Mouse (Mus musculus): Measurements from ENCODE around the gene Ubl7. TPM values are rescaled to one million over a fixed set of nuclear protein-coding genes. Genes with fewer than 3 reads are reported as not detected.

The Ubl7 gene
- polyA plus RNA-seq, 1 experiment from 2014 or later, result 106 TPM

GRCm38 (mm10) chr9:57940861-57941638 lies 30.3 kb downstream of the Ubl7 start:
- Histone ChIP-seq H3K27me3 (ENCODE audit: control insufficient read depth, insufficient read depth, low read length) (peaks cover 37% of the 10 kb centered on the region), H3K4me2 (replicated peaks; ENCODE audit: low read depth, low read length) (peak overlapping the region; percentile 100), H3K9me3 (ENCODE audit: control insufficient read depth, low read length) (no peaks in the 10 kb centered on the region), H3K4me1 (ENCODE audit: control insufficient read depth, insufficient read depth, low read length) (peaks cover 14% of the 10 kb centered on the region), H3K9ac (ENCODE audit: low read depth, low read length) (peak overlapping the region; percentile 70), H3K36me3 (ENCODE audit: control insufficient read depth, insufficient read depth, low read length) (no peaks in the 10 kb centered on the region), H3K27ac (ENCODE audit: low read depth, low read length) (no peak overlapping the region), H3K4me3 (ENCODE audit: low read length) (peak overlapping the region; percentile 73)
- 7% methylated on average over 28 of the region's 28 CpGs for WGBS
- ATAC-seq (ENCODE audit: low FRiP score, low TSS enrichment), result no peak

GRCm38 (mm10) chr9:57942039-57942438 lies 31.3 kb downstream of the Ubl7 start:
- WGBS, result 56% methylated on average over 2 of the region's 2 CpGs

GRCm38 (mm10) chr9:57943067-57943466 lies 32.3 kb downstream of the Ubl7 start:
- Histone ChIP-seq H3K4me2 (replicated peaks; ENCODE audit: low read depth, low read length) (no peak overlapping the region), H3K27ac (ENCODE audit: low read depth, low read length) (no peak overlapping the region), H3K27me3 (ENCODE audit: control insufficient read depth, insufficient read depth, low read length) (peaks cover 37% of the 10 kb centered on the region), H3K4me3 (ENCODE audit: low read length) (no peak overlapping the region), H3K9me3 (ENCODE audit: control insufficient read depth, low read length) (no peaks in the 10 kb centered on the region), H3K36me3 (ENCODE audit: control insufficient read depth, insufficient read depth, low read length) (no peaks in the 10 kb centered on the region), H3K4me1 (ENCODE audit: control insufficient read depth, insufficient read depth, low read length) (peaks cover 14% of the 10 kb centered on the region), H3K9ac (ENCODE audit: low read depth, low read length) (no peak overlapping the region)
- ATAC-seq (ENCODE audit: low FRiP score, low TSS enrichment), result no peak
- WGBS, result 46% methylated on average over 2 of the region's 2 CpGs

More at GRCm38 (mm10) chr9:57942039-57942438, 31.3 kb downstream of the Ubl7 start:
- Histone ChIP-seq H3K27me3 (ENCODE audit: control insufficient read depth, insufficient read depth, low read length) (peaks cover 37% of the 10 kb centered on the region), H3K4me1 (ENCODE audit: control insufficient read depth, insufficient read depth, low read length) (peaks cover 14% of the 10 kb centered on the region), H3K9me3 (ENCODE audit: control insufficient read depth, low read length) (no peaks in the 10 kb centered on the region), H3K4me3 (ENCODE audit: low read length) (no peak overlapping the region), H3K9ac (ENCODE audit: low read depth, low read length) (no peak overlapping the region), H3K36me3 (ENCODE audit: control insufficient read depth, insufficient read depth, low read length) (no peaks in the 10 kb centered on the region), H3K27ac (ENCODE audit: low read depth, low read length) (no peak overlapping the region), H3K4me2 (replicated peaks; ENCODE audit: low read depth, low read length) (no peak overlapping the region)
- no peak for ATAC-seq (ENCODE audit: low FRiP score, low TSS enrichment)

- ATAC-seq (ENCODE audit: low FRiP score, low TSS enrichment), result no peak
- Histone ChIP-seq H3K9ac (ENCODE audit: low read depth, low read length) (no peak overlapping the region), H3K27ac (ENCODE audit: low read depth, low read length) (no peak overlapping the region), H3K9me3 (ENCODE audit: control insufficient read depth, low read length) (no peaks in the 10 kb centered on the region), H3K4me2 (replicated peaks; ENCODE audit: low read depth, low read length) (no peak overlapping the region), H3K4me1 (ENCODE audit: control insufficient read depth, insufficient read depth, low read length) (peaks cover 9% of the 10 kb centered on the region), H3K36me3 (ENCODE audit: control insufficient read depth, insufficient read depth, low read length) (no peaks in the 10 kb centered on the region), H3K27me3 (ENCODE audit: control insufficient read depth, insufficient read depth, low read length) (peaks cover 36% of the 10 kb centered on the region), H3K4me3 (ENCODE audit: low read length) (no peak overlapping the region)
- WGBS, result 28% methylated on average over 5 of the region's 5 CpGs
These were observed 33.8 kb downstream of the Ubl7 start for GRCm38 (mm10) chr9:57944572-57944971.

- Histone ChIP-seq H3K9ac (ENCODE audit: low read depth, low read length) (no peak overlapping the region), H3K4me2 (replicated peaks; ENCODE audit: low read depth, low read length) (no peak overlapping the region), H3K4me3 (ENCODE audit: low read length) (no peak overlapping the region), H3K4me1 (ENCODE audit: control insufficient read depth, insufficient read depth, low read length) (peaks cover under 1% of the 10 kb centered on the region; the same call in 1 of the 2 replicates), H3K9me3 (ENCODE audit: control insufficient read depth, low read length) (no peaks in the 10 kb centered on the region), H3K27ac (ENCODE audit: low read depth, low read length) (no peak overlapping the region), H3K36me3 (ENCODE audit: control insufficient read depth, insufficient read depth, low read length) (no peaks in the 10 kb centered on the region), H3K27me3 (ENCODE audit: control insufficient read depth, insufficient read depth, low read length) (peaks cover 29% of the 10 kb centered on the region)
- ATAC-seq (ENCODE audit: low FRiP score, low TSS enrichment), result no peak
- WGBS, result 81% methylated on average over 8 of the region's 8 CpGs
These were observed 35.2 kb downstream of the Ubl7 start for GRCm38 (mm10) chr9:57945771-57946616.

GRCm38 (mm10) chr9:57947381-57948030 lies 36.7 kb downstream of the Ubl7 start:
- no peak for ATAC-seq (ENCODE audit: low FRiP score, low TSS enrichment)
- Histone ChIP-seq H3K27me3 (ENCODE audit: control insufficient read depth, insufficient read depth, low read length) (peaks cover 14% of the 10 kb centered on the region), H3K27ac (ENCODE audit: low read depth, low read length) (no peak overlapping the region), H3K4me3 (ENCODE audit: low read length) (no peak overlapping the region), H3K4me1 (ENCODE audit: control insufficient read depth, insufficient read depth, low read length) (no peaks in the 10 kb centered on the region), H3K9me3 (ENCODE audit: control insufficient read depth, low read length) (no peaks in the 10 kb centered on the region), H3K4me2 (replicated peaks; ENCODE audit: low read depth, low read length) (no peak overlapping the region), H3K36me3 (ENCODE audit: control insufficient read depth, insufficient read depth, low read length) (no peaks in the 10 kb centered on the region), H3K9ac (ENCODE audit: low read depth, low read length) (no peak overlapping the region)
- WGBS, result 53% methylated on average over 7 of the region's 7 CpGs

GRCm38 (mm10) chr9:57948333-57948931 lies 37.7 kb downstream of the Ubl7 start:
- Histone ChIP-seq H3K9me3 (ENCODE audit: control insufficient read depth, low read length) (no peaks in the 10 kb centered on the region), H3K4me1 (ENCODE audit: control insufficient read depth, insufficient read depth, low read length) (no peaks in the 10 kb centered on the region), H3K27ac (ENCODE audit: low read depth, low read length) (no peak overlapping the region), H3K27me3 (ENCODE audit: control insufficient read depth, insufficient read depth, low read length) (0 out of 2 replicates have a peak, but pooled peaks cover 9% of the 10 kb centered on the region), H3K4me3 (ENCODE audit: low read length) (no peak overlapping the region), H3K4me2 (replicated peaks; ENCODE audit: low read depth, low read length) (no peak overlapping the region), H3K36me3 (ENCODE audit: control insufficient read depth, insufficient read depth, low read length) (no peaks in the 10 kb centered on the region), H3K9ac (ENCODE audit: low read depth, low read length) (no peak overlapping the region)
- 78% methylated on average over 7 of the region's 7 CpGs for WGBS
- ATAC-seq (ENCODE audit: low FRiP score, low TSS enrichment), result no peak

- Histone ChIP-seq H3K9ac (ENCODE audit: low read depth, low read length) (no peak overlapping the region), H3K4me3 (ENCODE audit: low read length) (no peak overlapping the region), H3K4me2 (replicated peaks; ENCODE audit: low read depth, low read length) (no peak overlapping the region), H3K27ac (ENCODE audit: low read depth, low read length) (no peak overlapping the region), H3K9me3 (ENCODE audit: control insufficient read depth, low read length) (no peaks in the 10 kb centered on the region), H3K36me3 (ENCODE audit: control insufficient read depth, insufficient read depth, low read length) (no peaks in the 10 kb centered on the region), H3K27me3 (ENCODE audit: control insufficient read depth, insufficient read depth, low read length) (0 out of 2 replicates have a peak, but pooled peaks cover 6% of the 10 kb centered on the region), H3K4me1 (ENCODE audit: control insufficient read depth, insufficient read depth, low read length) (no peaks in the 10 kb centered on the region)
- no peak for ATAC-seq (ENCODE audit: low FRiP score, low TSS enrichment)
- 85% methylated on average over 8 of the region's 8 CpGs for WGBS
These were observed 38.4 kb downstream of the Ubl7 start for GRCm38 (mm10) chr9:57949102-57949704.

Data from kidney, embryonic 14.5 days (tissue).